Mouse (Mus musculus) urinary bladder, postnatal 4 days (tissue): ENCODE data around the gene Larp6.
A peak's percentile ranks its signal among the peaks of the same experiment; 100 is the strongest.

Source experiments
- DNase-seq, 2 experiments: peaks; one replicate each; pipeline ENCODE4 v3.0.0; 2021 to 2022; ENCODE audit warnings: low spot score in 2 of 2

The Larp6 gene

GRCm38 (mm10) chr9:60757817-60758216 is 45.0 kb downstream of the Larp6 start:
- peak in 1 of 2 experiments; percentile 29 for DNase-seq

GRCm38 (mm10) chr9:60759436-60760007 is 46.7 kb downstream of the Larp6 start:
- peak in 1 of 2 experiments; percentile 61 for DNase-seq

DNA sequence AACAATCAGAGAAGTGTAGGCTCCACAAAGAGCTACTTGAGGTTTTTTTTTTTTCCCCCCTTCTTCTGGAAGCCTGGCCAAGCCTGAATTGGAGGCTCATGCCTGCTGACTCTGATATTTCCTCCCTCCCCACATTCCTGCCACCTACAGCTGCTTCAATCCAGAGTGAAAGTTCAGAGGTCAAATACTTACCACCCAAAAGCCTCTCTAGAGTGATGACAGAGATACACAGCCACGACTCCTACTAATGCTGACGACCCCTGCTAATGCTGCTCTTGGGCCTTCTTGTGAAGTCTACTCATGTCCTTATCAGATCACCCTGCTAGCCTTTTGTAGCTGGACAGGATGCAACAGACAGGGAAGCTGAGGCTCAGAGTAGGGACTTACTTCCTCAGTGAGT is 52.4 kb downstream of the Larp6 start:
- no peak for DNase-seq

- no peak for DNase-seq
Observed at GRCm38 (mm10) chr9:60768393-60768792, 55.6 kb downstream of the Larp6 start.

GRCm38 (mm10) chr9:60769711-60770111 is 56.9 kb downstream of the Larp6 start:
- DNase-seq, result no peak

DNA sequence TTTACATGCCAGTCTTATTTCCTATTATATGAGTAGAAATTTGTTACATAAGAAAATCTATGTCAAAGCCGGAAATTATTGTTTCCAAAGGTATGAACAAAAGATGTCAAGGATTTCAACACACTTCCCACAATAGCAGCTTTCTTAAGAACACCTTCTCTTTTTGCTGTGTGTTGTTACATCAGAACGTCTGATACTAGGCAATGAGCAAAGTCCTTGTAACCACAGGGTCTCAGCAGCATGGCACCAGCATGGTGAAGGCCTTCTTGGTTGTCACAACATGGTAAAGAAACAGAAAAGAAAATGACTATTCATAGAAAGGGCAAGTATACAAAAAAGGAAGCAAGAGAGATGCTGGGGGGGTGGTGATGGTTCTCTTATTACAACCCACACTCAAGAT is 60.9 kb downstream of the Larp6 start:
- no peak for DNase-seq

DNA sequence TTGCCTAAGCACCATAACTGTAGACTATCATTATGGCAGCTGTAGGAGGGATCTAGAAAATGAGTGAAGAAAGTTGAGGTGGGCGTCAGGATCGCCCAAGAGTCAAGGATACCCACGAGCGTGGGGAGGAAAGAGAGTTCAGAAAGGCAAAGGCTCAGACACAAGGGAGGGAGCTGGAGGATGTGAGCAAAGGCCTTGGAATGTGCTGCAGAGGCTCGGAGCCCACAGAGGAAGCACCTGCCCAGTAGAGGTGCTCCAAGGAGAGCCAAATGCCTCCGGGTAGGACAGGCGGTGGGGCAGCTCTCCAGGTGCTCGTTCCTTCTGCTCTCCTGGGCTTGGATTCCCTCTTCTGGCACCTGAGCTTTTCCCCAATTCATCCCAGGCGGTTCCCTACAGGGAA is 64.1 kb downstream of the Larp6 start:
- DNase-seq, result no peak

- no peak for DNase-seq
Observed at GRCm38 (mm10) chr9:60782057-60782789, 69.4 kb downstream of the Larp6 start.

DNA sequence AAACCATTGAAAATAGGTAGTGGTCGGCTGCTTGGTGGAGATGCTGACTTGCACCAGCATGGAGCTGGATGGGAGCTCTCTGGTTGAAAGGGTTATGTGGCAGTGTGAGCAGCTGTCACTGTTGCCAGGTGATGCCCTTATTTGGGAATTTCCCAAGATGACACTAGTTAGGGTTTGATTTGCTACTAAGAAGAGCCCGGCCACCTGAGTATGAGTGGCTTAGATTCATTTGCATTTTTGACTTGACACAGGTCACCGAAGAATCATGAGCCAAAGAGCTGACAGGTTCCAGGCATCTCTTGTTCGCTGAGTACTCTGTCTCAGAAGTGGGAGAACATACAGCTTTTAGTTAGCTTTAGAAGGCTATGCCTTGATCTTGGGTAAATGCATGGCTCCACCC is 72.3 kb downstream of the Larp6 start:
- DNase-seq, result no peak

DNA sequence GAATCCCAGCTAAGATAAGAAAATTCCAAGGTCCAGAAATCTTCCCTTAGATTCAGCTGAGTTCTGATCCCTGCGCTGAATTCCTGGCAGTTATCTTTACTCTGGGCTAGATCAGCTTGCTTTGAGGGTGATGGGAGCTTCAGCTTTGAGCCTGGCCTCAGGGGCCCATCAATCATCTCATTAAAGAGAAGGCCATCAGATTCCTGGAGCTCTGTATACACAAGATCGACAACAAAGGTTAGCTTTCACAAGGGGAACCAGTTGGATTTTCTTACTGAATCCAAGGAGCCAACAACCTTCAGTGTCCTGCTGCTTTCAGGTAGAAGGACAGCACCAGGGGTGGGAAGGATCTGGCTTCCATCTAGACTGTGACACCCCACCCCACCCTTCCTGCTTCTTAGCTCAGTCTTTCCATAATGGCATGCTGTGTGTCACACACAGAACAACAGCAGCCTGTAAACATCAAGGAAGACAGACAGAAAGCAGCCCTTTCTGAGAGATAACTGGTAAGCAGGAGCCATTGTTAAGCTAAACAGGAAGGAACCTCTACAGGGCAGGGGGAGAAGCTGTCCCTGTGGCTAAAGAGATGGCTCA is 74.8 kb downstream of the Larp6 start:
- DNase-seq, result no peak
